ENCODE assay signal across 9 mouse cellular contexts in genomic region chr11:106820252-106820651, GRCm38 (mm10). TPM values are rescaled to one million over a fixed set of nuclear protein-coding genes. Genes with fewer than 3 reads are reported as not detected.
DNase-seq lines count a peak whose midpoint lies in the region; TF ChIP-seq lines count a peak whose summit lies in the region.
"Had no signal": no experiment of that assay in that cellular context is flagged by ENCODE, and none has a peak within 500 bp of the region (broad histone marks: within the 10 kb centered on the region; RNA-seq: fewer than 3 reads in every experiment).

No protein-coding gene starts in this region.

- H3K4me1 ChIP-seq in heart, adult 2 months (ENCODE audit: control insufficient read depth, insufficient read depth, low read length) = peaks cover 6% of the 10 kb centered on the region

- no peak for TF ChIP-seq POLR2A in heart, adult 2 months (IDR thresholded peaks at IDR 0.05; ENCODE audit: insufficient read depth, low read depth, low read length)

- TF ChIP-seq EP300 in heart, adult 2 months (IDR thresholded peaks at IDR 0.05; ENCODE audit: insufficient read depth, low read depth, low read length) = no peak

- no peaks in the 10 kb centered on the region for H3K27me3 ChIP-seq in heart, adult 2 months (ENCODE audit: control insufficient read depth, insufficient read depth, low read length)
- H3K27me3 ChIP-seq: heart, embryonic 12.5 days; neural tube, embryonic 15.5 days had no signal

- peak overlapping the region; percentile 43 for H3K27ac ChIP-seq in heart, adult 2 months
- H3K27ac ChIP-seq in macrophage = peak overlapping the region; percentile 93

- intact Hi-C loops in heart, adult 2 months (cut with DNase I) = loop anchor here (2.0 kb wide), 1 partner anchor 23 kb away; no protein-coding TSS in a partner anchor
- intact Hi-C loops in left cerebral cortex, postnatal 25 days (cut with DNase I) = no loop called here
- intact Hi-C loops in left cerebral cortex, postnatal 36 days (cut with DNase I) = no loop called here

- no peak for TF ChIP-seq CTCF in heart, adult 2 months (IDR thresholded peaks at IDR 0.05)

- 80% methylated on average over 6 of the region's 6 CpGs for WGBS in heart, adult 2 months
- 81% methylated on average over 6 of the region's 6 CpGs for WGBS in macrophage (ENCODE audit: missing documents)

- H3K9ac ChIP-seq in heart, adult 2 months (ENCODE audit: low read depth, low read length) = no peak overlapping the region
- H3K9ac ChIP-seq: heart, embryonic 12.5 days; neural tube, embryonic 15.5 days had no signal

- no peaks in the 10 kb centered on the region for H3K79me2 ChIP-seq in heart, adult 2 months (replicated peaks; ENCODE audit: control insufficient read depth, insufficient read depth, low read length)
- no peaks in the 10 kb centered on the region for H3K79me2 ChIP-seq in macrophage (ENCODE audit: inconsistent target)

- no peak overlapping the region for H3K4me3 ChIP-seq in heart, adult 2 months
- H3K4me3 ChIP-seq in macrophage (ENCODE audit: inconsistent target) = no peak overlapping the region
- H3K4me3 ChIP-seq: heart, embryonic 12.5 days; neural tube, embryonic 15.5 days had no signal

- H3K36me3 ChIP-seq in heart, adult 2 months (ENCODE audit: control insufficient read depth, insufficient read depth, low read length) = peaks cover 15% of the 10 kb centered on the region
- peaks cover 19% of the 10 kb centered on the region; the same call in 1 of the 2 replicates for H3K36me3 ChIP-seq in macrophage (ENCODE audit: inconsistent target)

- DNase-seq in heart, adult 2 months = no peak
- DNase-seq in heart, adult 8-10 months (ENCODE audit: low spot score) = no peak
- DNase-seq in left cerebral cortex, postnatal 25 days (ENCODE audit: low spot score in 2 of 2) = peak; percentile 9 to 17
- DNase-seq in left cerebral cortex, postnatal 36 days (ENCODE audit: low spot score in 2 of 2) = no peak
- DNase-seq in cerebellum, adult 8-10 months = peak; percentile 48
- DNase-seq in adrenal gland, adult 18-20 months (ENCODE audit: low spot score in 2 of 2) = no peak

RNA-seq across cellular contexts. Expression of gene Cep95, which starts 31.2 kb away (rescaled TPM):
- total RNA-seq in heart, adult 2 months (2021) = 1 to 10 TPM; 4.9 to 6.0 TPM
- 2.7 and 5.3 TPM in 2 replicates for polyA plus RNA-seq in heart, adult 2 months (2012; rRNA removed)
- 1 to 10 TPM; 3.3 to 6.1 (median 5.3) TPM for total RNA-seq in heart, adult 8-10 months (2022)
- total RNA-seq in left cerebral cortex, postnatal 25 days (2021) = 10 to 100 TPM; 11.1 to 11.3 TPM
- 10 to 100 TPM in 1 of 2 experiments, 1 to 10 TPM in 1; 8.2 to 15.8 TPM for total RNA-seq in left cerebral cortex, postnatal 36 days (2021)
- total RNA-seq in macrophage (2018; cell fraction: chromatin; rRNA removed) = 100 to 1,000 TPM in 5 of 26 experiments, 10 to 100 TPM in 21; 11.3 to 128 (median 74.8) TPM
- total RNA-seq in macrophage (2018; cell fraction: cytosol; rRNA removed) = 10 to 100 TPM in 3 of 26 experiments, 1 to 10 TPM in 23; 1.9 to 11.0 (median 8.5) TPM
- total RNA-seq in macrophage (2018; cell fraction: nucleus; rRNA removed) = 10 to 100 TPM; 10.9 to 88.9 (median 37.9) TPM
- polyA plus RNA-seq in macrophage (2018) = 6.7 to 17.1 TPM (median 14.3 TPM) in 3 replicates
- 1 to 10 TPM; 7.6 to 8.4 TPM for total RNA-seq in adrenal gland, adult 18-20 months (2021)

RNA-seq across cellular contexts. Expression of gene Ddx5, which starts 31.3 kb away (rescaled TPM):
- total RNA-seq in heart, adult 2 months (2021) = 100 to 1,000 TPM; 328 to 354 TPM
- polyA plus RNA-seq in heart, adult 2 months (2012; rRNA removed) = 202 and 306 TPM in 2 replicates
- total RNA-seq in heart, adult 8-10 months (2022) = 100 to 1,000 TPM; 247 to 395 (median 323) TPM
- 100 to 1,000 TPM; 633 to 643 TPM for total RNA-seq in left cerebral cortex, postnatal 25 days (2021)
- 100 to 1,000 TPM; 574 to 675 TPM for total RNA-seq in left cerebral cortex, postnatal 36 days (2021)
- total RNA-seq in macrophage (2018; cell fraction: chromatin; rRNA removed) = 1,000 to 10,000 TPM; 1,977 to 3,563 (median 2,658) TPM
- total RNA-seq in macrophage (2018; cell fraction: cytosol; rRNA removed) = 100 to 1,000 TPM; 341 to 915 (median 562) TPM
- 1,000 to 10,000 TPM; 1,291 to 2,429 (median 1,755) TPM for total RNA-seq in macrophage (2018; cell fraction: nucleus; rRNA removed)
- polyA plus RNA-seq in macrophage (2018) = 399 to 726 TPM (median 627 TPM) in 3 replicates
- total RNA-seq in adrenal gland, adult 18-20 months (2021) = 100 to 1,000 TPM; 828 to 881 TPM

RNA-seq across cellular contexts. Expression of gene Polg2, which starts 40.9 kb away (rescaled TPM):
- 1 to 10 TPM; 3.7 to 4.2 TPM for total RNA-seq in heart, adult 2 months (2021)
- polyA plus RNA-seq in heart, adult 2 months (2012; rRNA removed) = 2.7 and 3.8 TPM in 2 replicates
- 1 to 10 TPM; 4.2 to 4.9 (median 4.6) TPM for total RNA-seq in heart, adult 8-10 months (2022)
- total RNA-seq in left cerebral cortex, postnatal 25 days (2021) = 1 to 10 TPM; 2.8 to 4.4 TPM
- 1 to 10 TPM; 3.0 to 3.2 TPM for total RNA-seq in left cerebral cortex, postnatal 36 days (2021)
- 10 to 100 TPM in 16 of 26 experiments, 1 to 10 TPM in 10; 1.9 to 90.8 (median 16.4) TPM for total RNA-seq in macrophage (2018; cell fraction: chromatin; rRNA removed)
- total RNA-seq in macrophage (2018; cell fraction: cytosol; rRNA removed) = 1 to 10 TPM in 20 of 26 experiments, under 1 TPM in 6; 0.62 to 3.6 (median 1.8) TPM
- total RNA-seq in macrophage (2018; cell fraction: nucleus; rRNA removed) = 10 to 100 TPM in 12 of 26 experiments, 1 to 10 TPM in 14; 1.7 to 24.1 (median 9.8) TPM
- 1.2 to 4.5 TPM (median 1.9 TPM) in 3 replicates for polyA plus RNA-seq in macrophage (2018)
- total RNA-seq in adrenal gland, adult 18-20 months (2021) = 1 to 10 TPM; 4.3 to 6.1 TPM

Comparison
In these comparisons a context has a peak if more than half of its experiments do, and no peak if none do; other contexts are left out.
1. DNase-seq: peak in left cerebral cortex, postnatal 25 days (2 of 2) and cerebellum, adult 8-10 months (single experiment); none in heart, adult 2 months (0 of 2), heart, adult 8-10 months (single experiment), left cerebral cortex, postnatal 36 days (0 of 2) and adrenal gland, adult 18-20 months (0 of 2).